Mouse (Mus musculus): ENCODE measurements around the gene Chrna1. TPM values are rescaled to one million over a fixed set of nuclear protein-coding genes. Genes with fewer than 3 reads are reported as not detected.
"Not testable (repeated sequence)": the region's sequence is repeated elsewhere in the genome, so short reads cannot be mapped to it uniquely, and the experiment has no call there.

The Chrna1 gene
- polyA plus RNA-seq, 1 experiment from 2014 or later: 0.07 TPM

DNA sequence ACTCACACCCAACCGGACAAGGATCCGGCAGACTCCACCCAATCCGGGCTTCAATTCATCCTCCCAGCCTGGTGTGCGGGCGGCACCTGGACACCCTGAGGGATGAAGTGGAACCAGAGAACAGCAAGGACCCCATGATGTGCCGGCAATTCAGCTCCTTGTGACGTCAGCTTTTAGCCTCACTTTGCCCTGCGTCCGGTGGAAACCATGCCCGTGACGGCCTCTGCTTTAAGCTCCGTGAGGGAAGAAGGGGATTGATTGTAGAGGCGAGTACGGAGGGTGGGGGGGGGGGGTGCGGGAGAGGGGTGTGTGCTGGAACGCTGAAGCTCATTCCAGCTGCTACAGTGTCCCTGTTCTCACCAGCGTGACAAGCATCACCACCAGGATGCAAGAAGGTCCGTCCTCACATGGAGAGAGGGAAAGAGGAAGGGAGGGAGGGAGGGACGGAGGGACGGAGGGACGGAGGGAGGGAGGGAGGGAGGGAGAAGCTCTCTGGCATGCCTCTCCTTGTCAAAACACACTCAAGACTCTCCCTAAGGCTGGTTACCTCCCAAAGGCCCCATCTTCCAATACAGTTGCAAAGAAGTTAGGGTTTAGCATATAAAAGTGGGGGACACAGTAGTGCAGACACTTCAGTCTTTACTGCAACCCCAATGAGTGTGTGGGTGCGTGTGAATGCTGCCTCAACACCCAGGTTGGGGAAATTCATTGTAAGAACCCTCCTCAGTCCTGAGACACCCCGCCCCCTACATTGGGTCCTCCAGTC lies 19.1 kb downstream of the Chrna1 start:
- WGBS: 2% methylated on average over 22 of the region's 23 CpGs
- Histone ChIP-seq H3K36me3 (ENCODE audit: control insufficient read depth, insufficient read depth, low read length) (no peaks in the 10 kb centered on the region), H3K27me3 (ENCODE audit: control insufficient read depth, insufficient read depth, low read length) (no peaks in the 10 kb centered on the region), H3K4me2 (replicated peaks; ENCODE audit: low read depth, low read length) (peak overlapping the region; percentile 53), H3K27ac (ENCODE audit: low read length) (no peak overlapping the region), H3K4me1 (ENCODE audit: control insufficient read depth, insufficient read depth, low read length) (peaks cover 12% of the 10 kb centered on the region; the same call in 1 of the 2 replicates), H3K9ac (replicated peaks; ENCODE audit: low read depth, low read length) (no peak overlapping the region), H3K4me3 (ENCODE audit: low read depth, low read length) (peak overlapping the region; percentile 31), H3K9me3 (ENCODE audit: control insufficient read depth, low read depth, low read length) (no peaks in the 10 kb centered on the region)
- ATAC-seq (ENCODE audit: insufficient number of reproducible peaks, insufficient read depth, low FRiP score, low read depth): peak; percentile 65; the same call in 1 of the 2 replicates

DNA sequence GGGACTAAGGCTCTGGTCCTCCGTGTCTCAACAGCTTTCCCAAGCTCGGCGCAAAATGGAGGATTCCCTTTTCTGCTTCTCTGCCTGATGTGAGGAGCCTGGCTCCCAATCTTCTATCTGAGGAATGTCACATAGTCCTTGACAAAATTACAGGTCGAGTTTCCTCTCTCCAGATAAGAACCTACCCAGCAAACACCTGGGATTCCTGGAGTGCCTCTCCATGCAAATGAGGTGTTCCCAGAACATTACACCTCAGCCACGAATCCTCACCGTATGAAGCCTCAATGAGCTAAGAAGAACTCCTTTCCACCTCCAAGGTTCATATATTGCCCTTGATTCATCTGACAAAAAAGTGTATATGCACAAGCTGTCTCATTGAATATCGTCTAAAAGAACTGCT lies 19.7 kb downstream of the Chrna1 start:
- Histone ChIP-seq H3K4me2 (replicated peaks; ENCODE audit: low read depth, low read length) (peak overlapping the region; percentile 53), H3K4me3 (ENCODE audit: low read depth, low read length) (peak overlapping the region; percentile 31; the same call in 1 of the 2 replicates), H3K9me3 (ENCODE audit: control insufficient read depth, low read depth, low read length) (no peaks in the 10 kb centered on the region), H3K27me3 (ENCODE audit: control insufficient read depth, insufficient read depth, low read length) (no peaks in the 10 kb centered on the region), H3K27ac (ENCODE audit: low read length) (no peak overlapping the region), H3K9ac (replicated peaks; ENCODE audit: low read depth, low read length) (no peak overlapping the region), H3K4me1 (ENCODE audit: control insufficient read depth, insufficient read depth, low read length) (peaks cover 12% of the 10 kb centered on the region; the same call in 1 of the 2 replicates), H3K36me3 (ENCODE audit: control insufficient read depth, insufficient read depth, low read length) (no peaks in the 10 kb centered on the region)
- WGBS: 39% methylated on average over 7 of the region's 7 CpGs
- no peak for ATAC-seq (ENCODE audit: insufficient number of reproducible peaks, insufficient read depth, low FRiP score, low read depth)

DNA sequence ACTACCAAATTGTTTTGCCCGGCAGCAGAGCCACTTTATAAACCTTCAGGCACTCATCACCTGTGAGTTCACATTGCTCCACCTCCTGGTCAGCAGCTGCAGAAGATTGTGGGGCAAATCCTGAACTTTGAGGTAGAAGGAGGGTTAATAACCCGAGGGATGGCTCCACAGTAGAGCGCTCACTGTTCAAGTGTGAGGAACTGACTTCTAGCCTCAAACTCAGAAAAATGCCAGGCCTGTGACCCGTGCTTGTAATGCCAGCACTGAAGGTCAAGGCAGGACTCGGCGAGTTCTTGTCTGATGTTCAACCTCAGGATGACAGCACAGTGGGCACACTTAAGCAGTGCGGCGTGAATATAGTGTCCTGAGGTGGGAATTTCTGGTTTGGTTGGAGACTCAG lies 22.2 kb downstream of the Chrna1 start:
- Histone ChIP-seq H3K4me1 (ENCODE audit: control insufficient read depth, insufficient read depth, low read length) (peaks cover 10% of the 10 kb centered on the region; the same call in 1 of the 2 replicates), H3K27ac (ENCODE audit: low read length) (no peak overlapping the region), H3K9ac (replicated peaks; ENCODE audit: low read depth, low read length) (no peak overlapping the region), H3K27me3 (ENCODE audit: control insufficient read depth, insufficient read depth, low read length) (no peaks in the 10 kb centered on the region), H3K4me3 (ENCODE audit: low read depth, low read length) (no peak overlapping the region), H3K9me3 (ENCODE audit: control insufficient read depth, low read depth, low read length) (no peaks in the 10 kb centered on the region), H3K4me2 (replicated peaks; ENCODE audit: low read depth, low read length) (no peak overlapping the region), H3K36me3 (ENCODE audit: control insufficient read depth, insufficient read depth, low read length) (no peaks in the 10 kb centered on the region)
- 74% methylated on average over 8 of the region's 8 CpGs for WGBS
- no peak for ATAC-seq (ENCODE audit: insufficient number of reproducible peaks, insufficient read depth, low FRiP score, low read depth)

DNA sequence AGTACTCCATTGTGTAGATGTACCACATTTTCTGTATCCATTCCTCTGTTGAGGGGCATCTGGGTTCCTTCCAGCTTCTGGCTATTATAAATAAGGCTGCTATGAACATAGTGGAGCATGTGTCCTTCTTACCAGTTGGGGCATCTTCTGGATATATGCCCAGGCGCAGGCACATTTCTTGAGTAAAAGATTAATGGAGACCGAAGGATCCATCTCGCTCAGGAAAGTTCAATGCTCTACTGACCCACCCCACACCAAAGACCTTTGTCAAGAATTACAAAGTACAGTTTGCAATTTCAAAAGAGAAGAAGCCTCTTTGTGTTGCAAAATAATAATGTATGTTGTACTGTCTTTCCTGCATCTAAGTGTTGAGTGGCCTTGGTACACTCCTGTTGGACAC lies 23.1 kb downstream of the Chrna1 start:
- not testable (repeated sequence) for H3K4me3 ChIP-seq (ENCODE audit: low read depth, low read length); H3K4me2 ChIP-seq (replicated peaks; ENCODE audit: low read depth, low read length); ATAC-seq (ENCODE audit: insufficient number of reproducible peaks, insufficient read depth, low FRiP score, low read depth); H3K4me1 ChIP-seq (ENCODE audit: control insufficient read depth, insufficient read depth, low read length); H3K9ac ChIP-seq (replicated peaks; ENCODE audit: low read depth, low read length); H3K9me3 ChIP-seq (ENCODE audit: control insufficient read depth, low read depth, low read length); H3K27me3 ChIP-seq (ENCODE audit: control insufficient read depth, insufficient read depth, low read length); H3K36me3 ChIP-seq (ENCODE audit: control insufficient read depth, insufficient read depth, low read length); H3K27ac ChIP-seq (ENCODE audit: low read length)
- WGBS: 91% methylated on average over 3 of the region's 3 CpGs

DNA sequence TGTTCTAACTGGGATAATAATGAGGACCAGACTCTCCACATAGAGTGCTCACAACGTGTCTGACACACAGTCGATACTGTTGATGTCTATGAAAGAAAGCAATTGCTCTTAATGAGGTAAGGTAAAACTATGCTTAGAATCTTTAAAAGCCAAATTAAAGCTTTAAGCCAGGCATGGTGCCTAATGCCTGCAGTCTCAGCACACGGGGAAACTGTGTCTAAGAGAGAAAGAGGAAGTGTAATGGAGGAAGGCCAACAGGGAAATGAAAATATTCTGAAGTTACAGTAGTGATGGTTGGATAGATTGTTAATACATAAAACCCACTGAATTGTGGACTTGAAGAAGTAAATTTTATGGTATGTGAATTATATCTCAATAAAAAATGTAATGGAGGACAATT lies 25.7 kb downstream of the Chrna1 start:
- Histone ChIP-seq H3K9ac (replicated peaks; ENCODE audit: low read depth, low read length) (no peak overlapping the region), H3K36me3 (ENCODE audit: control insufficient read depth, insufficient read depth, low read length) (no peaks in the 10 kb centered on the region), H3K4me1 (ENCODE audit: control insufficient read depth, insufficient read depth, low read length) (no peaks in the 10 kb centered on the region), H3K4me3 (ENCODE audit: low read depth, low read length) (no peak overlapping the region), H3K9me3 (ENCODE audit: control insufficient read depth, low read depth, low read length) (no peaks in the 10 kb centered on the region), H3K27ac (ENCODE audit: low read length) (no peak overlapping the region), H3K4me2 (replicated peaks; ENCODE audit: low read depth, low read length) (no peak overlapping the region), H3K27me3 (ENCODE audit: control insufficient read depth, insufficient read depth, low read length) (no peaks in the 10 kb centered on the region)
- no peak for ATAC-seq (ENCODE audit: insufficient number of reproducible peaks, insufficient read depth, low FRiP score, low read depth)
- 75% methylated on average over 3 of the region's 3 CpGs for WGBS

DNA sequence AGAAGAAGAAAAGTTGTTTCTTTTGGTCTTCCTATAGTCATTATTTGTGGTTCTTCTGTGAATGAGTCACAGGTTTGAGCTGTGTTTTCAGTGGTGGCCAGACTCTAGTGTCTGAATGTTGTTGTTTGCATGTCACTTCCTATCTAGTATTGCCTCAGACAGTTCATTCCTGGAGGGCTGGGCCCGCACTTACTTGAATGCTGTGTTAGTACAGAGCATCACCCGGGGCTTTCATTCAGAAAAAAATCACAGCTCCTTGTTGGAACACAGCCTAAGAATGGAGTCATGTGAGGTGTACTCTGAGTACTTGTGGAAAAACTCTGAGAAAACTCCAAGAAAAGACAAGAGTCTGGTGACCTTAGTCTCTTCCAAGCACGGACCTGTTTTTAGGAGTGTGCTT lies 27.2 kb downstream of the Chrna1 start:
- Histone ChIP-seq H3K4me3 (ENCODE audit: low read depth, low read length) (no peak overlapping the region), H3K27me3 (ENCODE audit: control insufficient read depth, insufficient read depth, low read length) (no peaks in the 10 kb centered on the region), H3K36me3 (ENCODE audit: control insufficient read depth, insufficient read depth, low read length) (no peaks in the 10 kb centered on the region), H3K4me1 (ENCODE audit: control insufficient read depth, insufficient read depth, low read length) (no peaks in the 10 kb centered on the region), H3K9ac (replicated peaks; ENCODE audit: low read depth, low read length) (no peak overlapping the region), H3K4me2 (replicated peaks; ENCODE audit: low read depth, low read length) (no peak overlapping the region), H3K27ac (ENCODE audit: low read length) (no peak overlapping the region), H3K9me3 (ENCODE audit: control insufficient read depth, low read depth, low read length) (no peaks in the 10 kb centered on the region)
- WGBS: 74% methylated on average over 3 of the region's 3 CpGs
- ATAC-seq (ENCODE audit: insufficient number of reproducible peaks, insufficient read depth, low FRiP score, low read depth): no peak

- no peak overlapping the region for H3K4me2 ChIP-seq (replicated peaks; ENCODE audit: low read depth, low read length)
- 17% methylated on average over 6 of the region's 6 CpGs for WGBS
- ATAC-seq (ENCODE audit: insufficient number of reproducible peaks, insufficient read depth, low FRiP score, low read depth): no peak
Measured at GRCm38 (mm10) chr2:73550725-73551124, 29.4 kb downstream of the Chrna1 start.

GRCm38 (mm10) chr2:73548542-73548941 lies 31.6 kb downstream of the Chrna1 start:
- no peak overlapping the region for H3K9ac ChIP-seq (replicated peaks; ENCODE audit: low read depth, low read length)
- H3K9me3 ChIP-seq (ENCODE audit: control insufficient read depth, low read depth, low read length): no peaks in the 10 kb centered on the region
- no peak for ATAC-seq (ENCODE audit: insufficient number of reproducible peaks, insufficient read depth, low FRiP score, low read depth)
- no peak overlapping the region for H3K4me3 ChIP-seq (ENCODE audit: low read depth, low read length)
- H3K4me1 ChIP-seq (ENCODE audit: control insufficient read depth, insufficient read depth, low read length): no peaks in the 10 kb centered on the region
- no peaks in the 10 kb centered on the region for H3K36me3 ChIP-seq (ENCODE audit: control insufficient read depth, insufficient read depth, low read length)
- H3K27ac ChIP-seq (ENCODE audit: low read length): no peak overlapping the region
- 70% methylated on average over 2 of the region's 2 CpGs for WGBS
- no peak overlapping the region for H3K4me2 ChIP-seq (replicated peaks; ENCODE audit: low read depth, low read length)
- no peaks in the 10 kb centered on the region for H3K27me3 ChIP-seq (ENCODE audit: control insufficient read depth, insufficient read depth, low read length)

More at GRCm38 (mm10) chr2:73550725-73551124, 29.4 kb downstream of the Chrna1 start:
- Histone ChIP-seq H3K27me3 (ENCODE audit: control insufficient read depth, insufficient read depth, low read length) (no peaks in the 10 kb centered on the region), H3K9ac (replicated peaks; ENCODE audit: low read depth, low read length) (no peak overlapping the region), H3K4me3 (ENCODE audit: low read depth, low read length) (no peak overlapping the region), H3K36me3 (ENCODE audit: control insufficient read depth, insufficient read depth, low read length) (no peaks in the 10 kb centered on the region), H3K9me3 (ENCODE audit: control insufficient read depth, low read depth, low read length) (no peaks in the 10 kb centered on the region), H3K4me1 (ENCODE audit: control insufficient read depth, insufficient read depth, low read length) (no peaks in the 10 kb centered on the region), H3K27ac (ENCODE audit: low read length) (no peak overlapping the region)

DNA sequence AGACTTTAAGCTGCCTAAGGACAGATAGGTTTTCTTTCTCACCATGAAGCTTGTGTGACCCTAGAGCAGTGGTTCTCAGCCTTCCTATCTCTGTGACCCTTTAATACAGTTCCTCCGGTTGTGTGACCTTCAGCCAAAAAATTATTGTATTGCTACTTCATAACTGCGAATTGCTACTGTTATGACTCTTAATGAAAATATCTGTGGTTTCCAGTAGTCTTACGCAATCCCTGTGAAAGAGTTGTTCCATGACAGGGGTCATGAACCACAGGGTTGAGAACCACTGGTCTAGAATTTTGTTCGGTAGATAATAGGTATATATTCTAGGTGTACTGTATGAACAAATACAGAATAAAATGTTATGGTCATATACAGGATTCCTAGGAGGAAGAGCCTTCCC lies 32.9 kb downstream of the Chrna1 start:
- 91% methylated on average over 4 of the region's 4 CpGs for WGBS
- Histone ChIP-seq H3K4me3 (ENCODE audit: low read depth, low read length) (no peak overlapping the region), H3K9me3 (ENCODE audit: control insufficient read depth, low read depth, low read length) (no peaks in the 10 kb centered on the region)

More for the DNA sequence above, 32.9 kb downstream of the Chrna1 start:
- no peak overlapping the region for H3K4me2 ChIP-seq (replicated peaks; ENCODE audit: low read depth, low read length)
- no peak for ATAC-seq (ENCODE audit: insufficient number of reproducible peaks, insufficient read depth, low FRiP score, low read depth)
- H3K27me3 ChIP-seq (ENCODE audit: control insufficient read depth, insufficient read depth, low read length): no peaks in the 10 kb centered on the region
- no peaks in the 10 kb centered on the region for H3K36me3 ChIP-seq (ENCODE audit: control insufficient read depth, insufficient read depth, low read length)
- no peaks in the 10 kb centered on the region for H3K4me1 ChIP-seq (ENCODE audit: control insufficient read depth, insufficient read depth, low read length)
- no peak overlapping the region for H3K9ac ChIP-seq (replicated peaks; ENCODE audit: low read depth, low read length)
- no peak overlapping the region for H3K27ac ChIP-seq (ENCODE audit: low read length)

Measured in stomach, embryonic 14.5 days (tissue).